Mouse (Mus musculus) erythroid progenitor cell, adult 5-6 weeks (primary cell): ENCODE measurements at regions not wholly inside any gene's neighbourhood (a gene's known extent, or its start where the extent isn't known, plus 50 kb on each side); places are given as distances from the start of the nearest gene placed in this dataset.
"Not testable (repeated sequence)": the region's sequence is repeated elsewhere in the genome, so short reads cannot be mapped to it uniquely, and the experiment has no call there.

Experiments used
- ATAC-seq: replicated peaks from 2 replicates; pipeline ENCODE4 v1.8.0; 2016; ENCODE audit warnings: moderate number of reproducible peaks, mild to moderate bottlenecking, moderate TSS enrichment, inconsistent platforms; ENCODE audit not compliant: poor library complexity, low FRiP score, severe bottlenecking

GRCm38 (mm10) chr3:130841755-130842154, 111.6 kb upstream of the Rpl34 start:
- no peak for ATAC-seq

DNA sequence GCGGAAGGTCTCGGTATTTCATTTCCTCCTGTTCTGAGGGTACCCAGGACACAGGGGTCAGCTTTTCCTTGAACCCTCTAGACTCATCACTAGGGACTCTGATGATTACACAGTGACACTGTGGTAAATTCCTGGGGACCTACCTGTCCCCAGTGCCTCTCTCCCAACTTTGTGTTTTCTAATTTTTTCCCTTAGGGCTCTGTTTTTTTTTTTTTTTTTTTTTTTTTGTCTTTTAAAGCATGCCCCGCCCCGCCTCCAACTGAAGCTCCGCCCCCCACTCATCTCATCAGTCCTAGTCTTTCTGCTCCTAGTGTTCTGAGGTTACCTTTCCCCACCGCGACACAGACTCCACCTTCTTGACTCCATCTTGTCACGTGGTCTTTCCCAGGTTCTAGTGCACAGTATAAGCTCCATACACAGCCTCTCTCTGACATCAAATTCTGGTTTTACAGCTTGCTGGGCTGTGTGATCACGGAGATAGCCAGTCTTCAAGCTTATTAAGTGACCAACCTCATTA, 109.8 kb upstream of the Rpl34 start:
- ATAC-seq = no peak

- no peak for ATAC-seq
Observed at GRCm38 (mm10) chr3:130838626-130839422, 108.6 kb upstream of the Rpl34 start.

DNA sequence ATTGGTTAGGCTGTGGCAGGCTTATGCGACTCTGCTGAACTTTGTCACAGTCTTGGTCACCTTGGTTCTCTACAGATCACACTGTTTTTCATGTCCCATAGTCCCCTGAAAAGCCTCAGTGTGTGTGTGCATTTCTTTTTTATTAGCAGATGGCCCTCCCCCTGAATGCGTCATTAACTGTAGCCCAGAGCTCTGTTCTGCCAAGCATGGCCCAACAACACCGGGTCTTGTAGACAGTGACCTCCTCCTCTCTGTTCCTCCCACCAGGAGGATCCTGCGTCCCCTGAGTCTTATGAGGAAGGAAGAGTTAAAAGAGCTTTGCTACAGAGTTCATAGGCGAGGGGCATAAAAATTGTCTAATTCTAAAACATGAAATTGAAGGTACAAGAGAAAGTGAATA, 103.5 kb upstream of the Rpl34 start:
- ATAC-seq = no peak

DNA sequence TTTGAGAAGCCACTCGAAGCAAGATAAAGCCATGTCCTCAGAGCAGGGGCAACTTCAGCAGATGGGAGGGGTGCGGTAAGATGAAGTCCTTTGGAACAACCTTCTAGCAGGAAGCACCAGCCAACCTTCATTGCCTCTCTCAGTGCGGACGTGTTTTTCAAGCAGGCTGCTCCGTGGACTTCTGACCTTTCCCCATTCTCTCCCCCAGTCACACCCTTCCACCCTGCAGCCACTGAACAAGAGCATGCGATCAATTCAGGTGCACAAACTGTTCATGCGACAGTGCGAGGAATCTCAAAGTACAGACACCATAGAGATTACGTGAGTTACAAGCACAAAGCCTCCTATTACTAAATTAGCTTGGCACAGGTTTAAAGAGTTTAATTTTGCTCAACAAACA, 102.9 kb upstream of the Rpl34 start:
- ATAC-seq = no peak

- no peak for ATAC-seq
Observed at GRCm38 (mm10) chr3:130831788-130832187, 101.6 kb upstream of the Rpl34 start.

GRCm38 (mm10) chr3:130828346-130828745, 98.1 kb upstream of the Rpl34 start:
- ATAC-seq = no peak

DNA sequence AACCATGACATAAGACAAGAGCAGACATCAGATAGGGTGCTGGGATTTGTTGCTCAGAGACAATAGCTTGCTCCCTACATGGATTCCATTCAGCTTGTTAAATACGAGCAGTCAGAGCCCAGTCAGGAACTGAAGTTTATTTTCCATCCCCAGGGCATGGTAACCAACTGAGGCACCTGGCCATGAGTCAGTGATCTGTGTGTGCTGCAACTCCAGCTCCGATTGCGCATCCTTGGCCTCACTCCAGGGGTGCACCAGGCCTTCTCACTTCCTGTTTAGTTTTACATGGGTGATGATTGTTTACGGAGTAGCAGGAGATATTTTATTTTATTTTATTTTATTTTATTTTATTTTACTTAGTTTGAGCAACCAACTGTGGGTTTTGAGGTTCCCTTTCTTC, 97.7 kb upstream of the Rpl34 start:
- no peak for ATAC-seq

DNA sequence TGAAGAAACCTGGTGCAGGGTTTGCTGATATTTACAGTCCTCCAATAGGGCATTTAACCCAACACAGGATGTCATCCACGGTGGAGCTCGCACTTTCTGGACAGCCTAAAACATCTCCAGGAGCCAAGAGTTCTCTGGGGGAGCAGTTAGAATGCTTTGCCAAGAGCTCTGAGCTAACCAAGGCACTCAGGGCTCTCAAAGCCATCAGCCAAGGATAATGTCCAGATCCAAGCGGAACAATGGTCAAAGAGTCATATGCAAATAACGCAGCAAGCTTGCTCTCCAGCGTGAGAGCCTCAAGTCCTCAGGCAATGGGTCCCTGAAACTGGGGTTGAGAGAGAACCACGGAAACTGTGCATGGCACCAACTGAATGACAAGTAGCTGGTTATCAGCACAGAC, 96.8 kb upstream of the Rpl34 start:
- no peak for ATAC-seq

DNA sequence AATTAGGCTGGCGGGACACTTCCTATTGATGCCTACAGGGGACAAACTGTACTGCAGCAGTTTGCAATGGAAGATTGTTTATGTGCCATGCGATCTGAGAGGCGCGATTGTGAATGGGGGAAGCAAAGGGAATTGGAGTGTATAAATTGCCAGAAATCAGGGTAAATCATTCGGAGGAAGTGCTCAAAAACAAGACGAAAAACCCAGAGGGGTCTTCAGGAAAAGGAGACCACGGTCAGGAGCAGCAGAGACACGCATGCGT, 89.6 kb upstream of the Rpl34 start:
- ATAC-seq = no peak

DNA sequence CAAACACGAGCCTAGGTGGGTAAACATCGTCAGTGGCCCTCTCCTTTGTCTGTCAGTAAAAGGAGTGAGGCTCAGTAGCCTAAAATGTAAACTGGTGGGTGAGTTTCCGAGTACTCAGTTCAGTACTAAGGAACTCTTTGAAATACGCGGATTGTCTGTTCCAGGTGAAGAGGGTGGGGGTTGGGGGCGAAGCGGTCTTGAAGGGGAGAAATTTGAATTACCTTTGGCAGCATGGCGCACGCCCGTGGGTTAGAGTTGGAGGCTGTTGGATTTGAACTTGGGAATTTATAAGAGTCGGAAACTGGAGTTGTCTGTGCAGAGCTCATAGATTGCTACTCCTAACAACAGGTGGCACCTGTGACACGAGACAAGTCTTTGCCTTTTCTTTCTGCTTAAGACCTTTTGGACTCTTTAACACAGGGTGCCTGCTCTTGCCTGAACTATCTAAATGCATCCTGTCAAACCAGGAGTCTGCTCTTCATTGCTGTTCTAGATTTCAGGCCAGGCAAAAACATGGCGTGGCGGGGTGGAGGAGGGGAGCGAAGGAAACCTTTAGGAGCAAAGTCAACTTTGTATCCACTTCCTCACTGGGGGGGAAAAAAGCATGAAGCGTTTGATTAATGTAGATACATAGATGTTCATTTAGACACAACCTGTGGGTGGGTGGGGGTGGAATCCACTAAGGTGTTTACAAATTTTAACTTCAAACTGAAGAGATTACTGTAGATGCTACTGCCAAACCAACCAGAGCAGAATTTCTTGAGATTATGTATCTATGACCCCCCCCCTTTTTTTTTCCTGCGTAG, 89.0 kb upstream of the Rpl34 start:
- ATAC-seq = no peak

GRCm38 (mm10) chr3:130818467-130819030, 88.4 kb upstream of the Rpl34 start:
- ATAC-seq = peak; percentile 57; the same call in 1 of the 2 replicates

DNA sequence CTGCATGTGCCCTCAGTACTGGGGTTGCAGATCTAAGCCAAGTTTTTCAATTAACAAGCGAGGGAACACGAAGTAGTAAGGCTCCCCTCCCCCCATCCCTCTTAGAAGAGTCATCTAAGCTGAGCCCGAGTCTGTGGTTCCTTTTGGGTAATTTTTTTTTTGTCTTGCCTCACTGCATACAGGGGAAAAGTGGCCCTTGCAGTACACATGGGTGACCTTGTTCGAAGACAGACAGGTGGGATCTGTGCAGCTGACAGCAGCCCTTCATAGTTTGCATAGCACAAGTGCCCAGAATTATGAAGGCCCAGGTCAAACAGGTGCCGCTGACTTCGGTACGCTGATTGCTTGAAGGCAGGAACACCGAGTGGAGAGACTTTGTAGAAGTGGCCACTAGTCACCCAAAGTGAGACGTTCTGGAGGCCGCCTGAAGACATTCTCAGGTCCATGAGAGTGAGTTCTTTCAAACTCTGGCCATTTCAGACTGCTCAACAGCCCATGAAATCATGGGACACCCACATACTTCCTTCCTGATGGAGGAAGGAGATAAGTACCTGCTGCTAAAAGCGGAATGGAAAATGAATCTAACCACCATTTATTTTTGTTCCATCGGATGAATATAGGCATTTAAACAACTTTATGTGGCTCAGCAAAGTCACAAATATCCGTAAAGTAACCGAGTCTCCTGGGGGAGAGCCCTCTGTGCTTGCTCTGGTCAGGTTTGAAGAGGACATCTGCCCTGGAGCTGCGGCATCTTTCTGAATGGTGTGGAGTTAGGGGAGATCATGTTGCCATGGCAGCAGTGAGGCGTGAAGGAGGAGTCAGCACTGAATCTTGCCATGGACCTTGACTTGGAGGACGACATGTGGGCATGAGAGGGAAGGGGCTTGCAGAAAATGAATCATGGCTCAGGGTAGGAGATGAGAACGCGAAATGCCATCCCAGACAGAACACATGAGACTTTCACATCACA, 79.8 kb upstream of the Rpl34 start:
- no peak for ATAC-seq

GRCm38 (mm10) chr3:130805345-130805744, 75.1 kb upstream of the Rpl34 start:
- ATAC-seq = no peak

DNA sequence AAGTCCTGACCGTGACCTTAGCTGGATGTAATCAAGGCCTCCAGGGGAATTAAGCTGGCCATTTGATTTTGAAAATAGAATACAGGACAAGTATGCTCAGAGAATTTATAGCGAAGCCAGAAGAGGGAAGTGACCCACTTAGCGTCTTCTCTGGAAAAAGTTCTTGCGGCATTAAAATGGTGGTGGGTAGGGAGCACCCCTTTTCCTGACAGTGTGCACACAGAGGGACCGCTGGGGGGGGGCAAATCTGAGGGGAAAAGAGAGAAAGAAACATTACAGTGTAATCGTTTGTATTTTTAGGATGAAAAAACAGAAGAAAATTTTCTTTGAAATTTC, 74.1 kb upstream of the Rpl34 start:
- no peak for ATAC-seq

- no peak for ATAC-seq
Observed at GRCm38 (mm10) chr3:130803591-130804326, 73.6 kb upstream of the Rpl34 start.

- ATAC-seq = no peak
Observed at GRCm38 (mm10) chr3:130800016-130800415, 69.8 kb upstream of the Rpl34 start.

- ATAC-seq = not testable (repeated sequence)
Observed at GRCm38 (mm10) chr3:130797956-130798355, 67.8 kb upstream of the Rpl34 start.

GRCm38 (mm10) chr3:130796531-130796930, 66.3 kb upstream of the Rpl34 start:
- peak; percentile 75 for ATAC-seq
